Mouse (Mus musculus): Measurements from ENCODE around the gene Lipt1.

GRCm38 (mm10) chr1:37865401-37866215 is 5.9 kb upstream of the Lipt1 start:
- TF ChIP-seq POLR2A (IDR thresholded peaks at IDR 0.05; ENCODE audit: insufficient read depth, low read depth, low read length) (no peak), CTCF (IDR thresholded peaks at IDR 0.05; ENCODE audit: insufficient read depth, low read depth, low read length) (no peak)
